Mouse (Mus musculus) MEL (cell line): ENCODE measurements around the gene Gm20388. TPM values are rescaled to one million over a fixed set of nuclear protein-coding genes. Genes with fewer than 3 reads are reported as not detected.

Source experiments
- DNase-seq: peaks from one replicate; pipeline ENCODE4 v3.0.0; 2011; ENCODE audit warnings: low read depth, low spot score
- H3K27ac ChIP-seq: 2 replicates; pipeline ENCODE4 v1.5.1; 2012; ENCODE audit warnings: low read depth, mild to moderate bottlenecking, control low read depth, low read length, moderate library complexity; ENCODE audit not compliant: control insufficient read depth
- H3K27me3 ChIP-seq, 2 experiments: fragments of 150-350 bp in 1 of 2; sonication (generic) in 1 of 2; 2 replicates each; pipeline ENCODE4 v1.6.1; 2012; ENCODE audit warnings: low read length in 2 of 2, mild to moderate bottlenecking in 2 of 2, improper control_type of control experiment in 1 of 2, moderate library complexity in 1 of 2; ENCODE audit not compliant: insufficient read depth in 2 of 2, control insufficient read depth in 1 of 2
- H3K36me3 ChIP-seq, 2 experiments: 2 replicates each; pipeline ENCODE4 v1.6.1; 2012 to 2014; ENCODE audit warnings: low read length in 2 of 2, improper control_type of control experiment in 1 of 2, inconsistent platforms in 1 of 2, mild to moderate bottlenecking in 1 of 2; ENCODE audit not compliant: insufficient read depth in 2 of 2, control insufficient read depth in 1 of 2
- H3K4me1 ChIP-seq, 2 experiments: fragments of 150-350 bp in 1 of 2; sonication (generic) in 1 of 2; 2 replicates each; pipeline ENCODE4 v1.6.1; 2012; ENCODE audit warnings: low read length in 2 of 2, improper control_type of control experiment in 1 of 2, mild to moderate bottlenecking in 1 of 2; ENCODE audit not compliant: insufficient read depth in 2 of 2, control insufficient read depth in 1 of 2
- H3K4me3 ChIP-seq, 2 experiments: fragments of 150-350 bp in 1 of 2; sonication (generic) in 1 of 2; 2 replicates each; pipeline ENCODE4 v1.5.1; 2012; ENCODE audit warnings: low read depth in 2 of 2, low read length in 2 of 2, mild to moderate bottlenecking in 2 of 2, moderate library complexity in 2 of 2, control low read depth in 1 of 2, improper control_type of control experiment in 1 of 2; ENCODE audit not compliant: control insufficient read depth in 1 of 2, insufficient read depth in 1 of 2
- H3K79me2 ChIP-seq: 2 replicates; pipeline ENCODE4 v1.6.1; 2012; ENCODE audit warnings: mild to moderate bottlenecking, low read length, moderate library complexity; ENCODE audit not compliant: control insufficient read depth, poor library complexity, insufficient read depth
- H3K9ac ChIP-seq: 2 replicates; pipeline ENCODE4 v1.6.1; 2012; ENCODE audit warnings: low read depth, mild to moderate bottlenecking, control low read depth, low read length, moderate library complexity; ENCODE audit not compliant: control insufficient read depth, poor library complexity, severe bottlenecking
- H3K9me3 ChIP-seq: fragments of 150-350 bp; sonication (generic); replicated peaks from 2 replicates; pipeline ENCODE4 v1.6.1; 2012; ENCODE audit warnings: mild to moderate bottlenecking, low read length, improper control_type of control experiment, moderate library complexity; ENCODE audit not compliant: insufficient read depth
- E2F4 ChIP-seq: IDR thresholded peaks from 2 replicates; pipeline ENCODE4 v1.6.1; 2011; ENCODE audit warnings: low read depth, low read length, improper control_type of control experiment, borderline replicate concordance
- ETS1 ChIP-seq: IDR thresholded peaks from 2 replicates; pipeline ENCODE4 v1.6.1; 2012; ENCODE audit warnings: low read depth, mild to moderate bottlenecking, inconsistent platforms, low read length, improper control_type of control experiment, moderate library complexity
- GATA1 ChIP-seq: IDR thresholded peaks from 2 replicates; pipeline ENCODE4 v1.6.1; 2011; ENCODE audit warnings: low read depth, low read length, improper control_type of control experiment
- HCFC1 ChIP-seq: IDR thresholded peaks from 2 replicates; pipeline ENCODE4 v1.6.1; 2012; ENCODE audit warnings: low read depth, mild to moderate bottlenecking, inconsistent platforms, low read length, improper control_type of control experiment, moderate library complexity
- MAFK ChIP-seq: IDR thresholded peaks from 2 replicates; pipeline ENCODE4 v1.6.1; 2011; ENCODE audit warnings: low read depth, mild to moderate bottlenecking, low read length, improper control_type of control experiment, borderline replicate concordance
- MAX ChIP-seq: IDR thresholded peaks from 2 replicates; pipeline ENCODE4 v1.6.1; 2011; ENCODE audit warnings: low read length, improper control_type of control experiment
- MEF2A ChIP-seq: IDR thresholded peaks from 2 replicates; pipeline ENCODE4 v1.6.1; 2014; ENCODE audit warnings: low read depth, mild to moderate bottlenecking, inconsistent platforms, low read length, improper control_type of control experiment; ENCODE audit not compliant: poor library complexity, insufficient replicate concordance, severe bottlenecking; ENCODE audit errors: extremely low read depth
- RAD21 ChIP-seq: IDR thresholded peaks from 2 replicates; pipeline ENCODE4 v1.6.1; 2011; ENCODE audit warnings: mild to moderate bottlenecking, low read depth, low read length, improper control_type of control experiment
- RCOR1 ChIP-seq: IDR thresholded peaks from 2 replicates; pipeline ENCODE4 v1.6.1; 2012; ENCODE audit warnings: low read depth, mild to moderate bottlenecking, inconsistent platforms, low read length, improper control_type of control experiment
- USF1 ChIP-seq: IDR thresholded peaks from 2 replicates; pipeline ENCODE4 v1.6.1; 2014; ENCODE audit warnings: low read depth, mild to moderate bottlenecking, inconsistent platforms, low read length, improper control_type of control experiment, moderate library complexity
- polyA plus RNA-seq, 2 experiments: library from polyadenylated mRNA; stranded (reverse) in 1 of 2; unstranded in 1 of 2; fragments of >175 nt in 1 of 2; fragments of >200 nt in 1 of 2; gene quantifications; 2 replicates each; pipeline versions ENCODE4 v1.2.1 to v1.2.4; 2012; ENCODE audit warnings: low replicate concordance in 2 of 2, low read depth in 1 of 2; ENCODE audit not compliant: insufficient read length in 2 of 2, insufficient read depth in 1 of 2, missing spikeins in 1 of 2
- total RNA-seq: library from RNA; depleted of rRNA; stranded (reverse); fragments of 300-350 nt; gene quantifications from 2 replicates; pipeline ENCODE4 v1.2.3, GENCODE M21; 2012

Gene Gm20388
- total and polyA plus RNA-seq, 3 experiments: 11.1 to 17.8 TPM; not detected in 1

DNA sequence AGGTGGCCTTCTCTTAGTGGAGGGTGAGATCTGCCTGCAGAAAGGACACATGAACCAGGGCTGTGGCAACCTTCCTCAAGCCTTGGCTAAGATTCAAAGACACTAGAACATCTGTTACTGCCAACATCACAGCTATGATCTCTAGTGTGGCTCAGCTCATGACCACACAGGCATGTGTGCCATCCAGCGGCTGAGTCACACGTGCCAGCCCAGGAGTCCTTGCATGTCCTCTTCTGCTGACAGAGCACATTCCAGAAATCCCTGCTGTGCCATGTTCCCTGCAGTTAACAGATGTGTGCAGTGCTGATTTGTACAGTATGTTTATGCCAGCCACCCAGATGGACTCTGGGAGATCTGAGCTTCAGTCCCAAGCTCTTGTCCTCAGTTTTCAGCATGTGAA lies 4088.9 kb downstream of the Gm20388 start:
- Histone ChIP-seq H3K9ac (no peak overlapping the region), H3K4me1 (no peaks in the 10 kb centered on the region), H3K79me2 (peaks cover 28% of the 10 kb centered on the region), H3K27ac (no peak overlapping the region), H3K4me3 (no peak overlapping the region), H3K27me3 (no peaks in the 10 kb centered on the region), H3K36me3 (peaks cover 0 to 28% of the 10 kb centered on the region in 2 experiments; a peak in 2 of 4 replicates), H3K9me3 (no peaks in the 10 kb centered on the region)
- DNase-seq: no peak
- no peak for TF ChIP-seq MEF2A
- TF ChIP-seq USF1: no peak
- TF ChIP-seq ETS1: no peak
- TF ChIP-seq GATA1: no peak

- H3K27me3 ChIP-seq: no peaks in the 10 kb centered on the region
- H3K27ac ChIP-seq: no peak overlapping the region
- H3K36me3 ChIP-seq: peaks cover 0 to 31% of the 10 kb centered on the region in 2 experiments; a peak in 2 of 4 replicates
- no peak overlapping the region for H3K4me3 ChIP-seq
- H3K9ac ChIP-seq: no peak overlapping the region
- peaks cover 29% of the 10 kb centered on the region for H3K79me2 ChIP-seq
- DNase-seq: no peak
- no peak for TF ChIP-seq MEF2A
- TF ChIP-seq MAFK: no peak
- no peak for TF ChIP-seq MAX
- H3K9me3 ChIP-seq: no peaks in the 10 kb centered on the region
- no peaks in the 10 kb centered on the region for H3K4me1 ChIP-seq
These were observed 4092.0 kb downstream of the Gm20388 start for GRCm38 (mm10) chr8:124002546-124003108.

GRCm38 (mm10) chr8:124007829-124008228 lies 4097.2 kb downstream of the Gm20388 start:
- TF ChIP-seq RAD21 (no peak), RCOR1 (no peak), HCFC1 (no peak), E2F4 (no peak)
- Histone ChIP-seq H3K4me1 (0 out of 4 replicates have a peak, but pooled peaks cover 0 to 3% of the 10 kb centered on the region in 2 experiments), H3K27me3 (no peaks in the 10 kb centered on the region), H3K4me3 (no peak overlapping the region), H3K9ac (no peak overlapping the region), H3K9me3 (no peaks in the 10 kb centered on the region), H3K27ac (no peak overlapping the region), H3K36me3 (peaks cover 7 to 30% of the 10 kb centered on the region in 2 experiments), H3K79me2 (peaks cover 32% of the 10 kb centered on the region)
- no peak for DNase-seq
